Mouse (Mus musculus) MEL (cell line): ENCODE measurements at regions not wholly inside any gene's neighbourhood (a gene's known extent, or its start where the extent isn't known, plus 50 kb on each side); places are given as distances from the start of the nearest gene placed in this dataset.

Experiments
- DNase-seq: peaks from one replicate; pipeline ENCODE4 v3.0.0; 2011; ENCODE audit warnings: low read depth, low spot score
- H3K27ac ChIP-seq: 2 replicates; pipeline ENCODE4 v1.5.1; 2012; ENCODE audit warnings: low read depth, mild to moderate bottlenecking, control low read depth, low read length, moderate library complexity; ENCODE audit not compliant: control insufficient read depth
- H3K27me3 ChIP-seq, 2 experiments: fragments of 150-350 bp in 1 of 2; sonication (generic) in 1 of 2; 2 replicates each; pipeline ENCODE4 v1.6.1; 2012; ENCODE audit warnings: low read length in 2 of 2, mild to moderate bottlenecking in 2 of 2, improper control_type of control experiment in 1 of 2, moderate library complexity in 1 of 2; ENCODE audit not compliant: insufficient read depth in 2 of 2, control insufficient read depth in 1 of 2
- H3K36me3 ChIP-seq, 2 experiments: 2 replicates each; pipeline ENCODE4 v1.6.1; 2012 to 2014; ENCODE audit warnings: low read length in 2 of 2, improper control_type of control experiment in 1 of 2, inconsistent platforms in 1 of 2, mild to moderate bottlenecking in 1 of 2; ENCODE audit not compliant: insufficient read depth in 2 of 2, control insufficient read depth in 1 of 2
- H3K4me1 ChIP-seq, 2 experiments: fragments of 150-350 bp in 1 of 2; sonication (generic) in 1 of 2; 2 replicates each; pipeline ENCODE4 v1.6.1; 2012; ENCODE audit warnings: low read length in 2 of 2, improper control_type of control experiment in 1 of 2, mild to moderate bottlenecking in 1 of 2; ENCODE audit not compliant: insufficient read depth in 2 of 2, control insufficient read depth in 1 of 2
- H3K4me3 ChIP-seq, 2 experiments: fragments of 150-350 bp in 1 of 2; sonication (generic) in 1 of 2; 2 replicates each; pipeline ENCODE4 v1.5.1; 2012; ENCODE audit warnings: low read depth in 2 of 2, low read length in 2 of 2, mild to moderate bottlenecking in 2 of 2, moderate library complexity in 2 of 2, control low read depth in 1 of 2, improper control_type of control experiment in 1 of 2; ENCODE audit not compliant: control insufficient read depth in 1 of 2, insufficient read depth in 1 of 2
- H3K79me2 ChIP-seq: 2 replicates; pipeline ENCODE4 v1.6.1; 2012; ENCODE audit warnings: mild to moderate bottlenecking, low read length, moderate library complexity; ENCODE audit not compliant: control insufficient read depth, poor library complexity, insufficient read depth
- H3K9ac ChIP-seq: 2 replicates; pipeline ENCODE4 v1.6.1; 2012; ENCODE audit warnings: low read depth, mild to moderate bottlenecking, control low read depth, low read length, moderate library complexity; ENCODE audit not compliant: control insufficient read depth, poor library complexity, severe bottlenecking
- H3K9me3 ChIP-seq: fragments of 150-350 bp; sonication (generic); replicated peaks from 2 replicates; pipeline ENCODE4 v1.6.1; 2012; ENCODE audit warnings: mild to moderate bottlenecking, low read length, improper control_type of control experiment, moderate library complexity; ENCODE audit not compliant: insufficient read depth
- BHLHE40 ChIP-seq: IDR thresholded peaks from 2 replicates; pipeline ENCODE4 v1.6.1; 2012; ENCODE audit warnings: low read depth, mild to moderate bottlenecking, inconsistent platforms, low read length, improper control_type of control experiment, borderline replicate concordance
- ETS1 ChIP-seq: IDR thresholded peaks from 2 replicates; pipeline ENCODE4 v1.6.1; 2012; ENCODE audit warnings: low read depth, mild to moderate bottlenecking, inconsistent platforms, low read length, improper control_type of control experiment, moderate library complexity
- JUND ChIP-seq: IDR thresholded peaks from 2 replicates; pipeline ENCODE4 v1.6.1; 2011; ENCODE audit warnings: low read depth, mild to moderate bottlenecking, improper control_type of control experiment, low read length
- KAT2A ChIP-seq: conservative IDR thresholded peaks from 2 replicates; pipeline ENCODE4 v1.6.1; 2012; ENCODE audit warnings: low read depth, low read length, improper control_type of control experiment, inconsistent platforms
- MEF2A ChIP-seq: IDR thresholded peaks from 2 replicates; pipeline ENCODE4 v1.6.1; 2014; ENCODE audit warnings: low read depth, mild to moderate bottlenecking, inconsistent platforms, low read length, improper control_type of control experiment; ENCODE audit not compliant: poor library complexity, insufficient replicate concordance, severe bottlenecking; ENCODE audit errors: extremely low read depth
- MXI1 ChIP-seq: IDR thresholded peaks from 2 replicates; pipeline ENCODE4 v1.6.1; 2011; ENCODE audit warnings: mild to moderate bottlenecking, low read depth, low read length, improper control_type of control experiment
- MYB ChIP-seq: IDR thresholded peaks from 2 replicates; pipeline ENCODE4 v1.6.1; 2011; ENCODE audit warnings: mild to moderate bottlenecking, low read depth, low read length, improper control_type of control experiment
- MYC ChIP-seq: IDR thresholded peaks from 2 replicates; pipeline ENCODE4 v1.6.1; 2011; ENCODE audit warnings: low read depth, mild to moderate bottlenecking, low read length, improper control_type of control experiment, moderate library complexity
- NRF1 ChIP-seq: IDR thresholded peaks from 2 replicates; pipeline ENCODE4 v1.6.1; 2014; ENCODE audit warnings: low read depth, mild to moderate bottlenecking, inconsistent platforms, low read length, improper control_type of control experiment, moderate library complexity; ENCODE audit not compliant: poor library complexity, insufficient read depth, severe bottlenecking
- POLR2A ChIP-seq, 2 experiments: IDR thresholded peaks; 2 replicates each; pipeline ENCODE4 v1.6.1; 2011 to 2012; ENCODE audit warnings: low read length in 2 of 2, mild to moderate bottlenecking in 2 of 2, control low read depth in 1 of 2, improper control_type of control experiment in 1 of 2, low read depth in 1 of 2, moderate library complexity in 1 of 2; ENCODE audit not compliant: control insufficient read depth in 1 of 2, insufficient read depth in 1 of 2, poor library complexity in 1 of 2
- POLR2AphosphoS2 ChIP-seq: IDR thresholded peaks from 2 replicates; pipeline ENCODE4 v1.6.1; 2011; ENCODE audit warnings: low read length, improper control_type of control experiment
- POLR2AphosphoS5 ChIP-seq: IDR thresholded peaks from 2 replicates; pipeline ENCODE4 v1.6.1; 2012; ENCODE audit warnings: low read depth, borderline replicate concordance, mild to moderate bottlenecking, inconsistent platforms, low read length, moderate library complexity, mixed read lengths
- SIN3A ChIP-seq: IDR thresholded peaks from 2 replicates; pipeline ENCODE4 v1.6.1; 2012; ENCODE audit warnings: low read length, improper control_type of control experiment, inconsistent platforms
- TAL1 ChIP-seq: IDR thresholded peaks from 2 replicates; pipeline ENCODE4 v1.6.1; 2012; ENCODE audit warnings: mild to moderate bottlenecking, inconsistent platforms, low read length, moderate library complexity, mixed read lengths
- TBP ChIP-seq: IDR thresholded peaks from 2 replicates; pipeline ENCODE4 v1.8.0; 2011; ENCODE audit warnings: low read depth, low read length, improper control_type of control experiment
- UBTF ChIP-seq: IDR thresholded peaks from 2 replicates; pipeline ENCODE4 v1.6.1; 2012; ENCODE audit warnings: low read depth, mild to moderate bottlenecking, inconsistent platforms, low read length, improper control_type of control experiment, moderate library complexity, borderline replicate concordance; ENCODE audit not compliant: insufficient read depth
- USF1 ChIP-seq: IDR thresholded peaks from 2 replicates; pipeline ENCODE4 v1.6.1; 2014; ENCODE audit warnings: low read depth, mild to moderate bottlenecking, inconsistent platforms, low read length, improper control_type of control experiment, moderate library complexity
- ZC3H11A ChIP-seq: IDR thresholded peaks from 2 replicates; pipeline ENCODE4 v1.6.1; 2012; ENCODE audit warnings: low read depth, mild to moderate bottlenecking, inconsistent platforms, low read length, improper control_type of control experiment
- ZMIZ1 ChIP-seq: IDR thresholded peaks from 2 replicates; pipeline ENCODE4 v1.6.1; 2012; ENCODE audit warnings: low read depth, mild to moderate bottlenecking, inconsistent platforms, low read length, improper control_type of control experiment, moderate library complexity
- ZNF384 ChIP-seq: IDR thresholded peaks from 2 replicates; pipeline ENCODE4 v1.6.1; 2012; ENCODE audit warnings: low read depth, mild to moderate bottlenecking, inconsistent platforms, low read length, improper control_type of control experiment

DNA sequence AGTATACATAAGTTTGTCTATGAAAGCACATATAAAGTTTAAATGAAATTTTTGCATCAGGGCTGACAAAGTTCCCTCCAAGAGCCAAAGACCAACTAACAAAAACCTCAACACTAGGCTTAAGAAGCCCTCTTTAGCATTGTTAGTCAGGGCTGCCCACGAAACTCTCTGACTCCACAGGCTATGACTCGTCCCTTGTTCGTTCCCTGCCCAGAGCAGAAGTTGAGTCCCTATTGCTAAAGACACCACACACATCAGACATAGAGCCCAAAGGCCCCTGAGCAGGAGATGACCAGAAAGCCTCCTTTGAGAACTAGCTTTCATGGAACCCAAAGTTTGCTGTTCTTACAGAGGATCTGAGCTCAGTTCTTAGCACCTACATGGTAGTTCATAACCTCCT lies 99.5 kb upstream of the Thbs1 start:
- DNase-seq = no peak
- no peak for TF ChIP-seq ETS1
- no peak for TF ChIP-seq UBTF
- TF ChIP-seq KAT2A = no peak
- no peak for TF ChIP-seq NRF1
- no peak for TF ChIP-seq TBP
- TF ChIP-seq BHLHE40 = no peak
- TF ChIP-seq ZMIZ1 = no peak
- no peak for TF ChIP-seq JUND
- TF ChIP-seq POLR2AphosphoS2 = no peak
- no peak for TF ChIP-seq POLR2A (IDR thresholded peaks at IDR 0.05; ENCODE audit: control insufficient read depth in 1 of 2, insufficient read depth in 1 of 2, low read depth in 1 of 2, low read length in 2 of 2, poor library complexity in 1 of 2)
- TF ChIP-seq USF1 = no peak
- TF ChIP-seq MEF2A = no peak
- TF ChIP-seq ZNF384 = no peak
- Histone ChIP-seq H3K36me3 (no peaks in the 10 kb centered on the region), H3K9me3 (no peaks in the 10 kb centered on the region), H3K4me1 (no peaks in the 10 kb centered on the region), H3K27ac (no peak overlapping the region), H3K27me3 (no peaks in the 10 kb centered on the region), H3K79me2 (no peaks in the 10 kb centered on the region), H3K4me3 (no peak overlapping the region), H3K9ac (no peak overlapping the region)

- H3K36me3 ChIP-seq = no peaks in the 10 kb centered on the region
- no peak overlapping the region for H3K27ac ChIP-seq
- H3K9me3 ChIP-seq = no peaks in the 10 kb centered on the region
- H3K79me2 ChIP-seq = no peaks in the 10 kb centered on the region
- H3K27me3 ChIP-seq = no peaks in the 10 kb centered on the region
- no peak for TF ChIP-seq SIN3A
- no peak for TF ChIP-seq MYC
- TF ChIP-seq BHLHE40 = no peak
- no peak for TF ChIP-seq JUND
- no peak for TF ChIP-seq MEF2A
- TF ChIP-seq POLR2AphosphoS5 = no peak
- no peak for TF ChIP-seq MYB
- no peak for TF ChIP-seq ZC3H11A
- TF ChIP-seq ETS1 = no peak
- TF ChIP-seq TAL1 = no peak
- no peak for TF ChIP-seq MXI1
- DNase-seq = no peak
- no peak overlapping the region for H3K9ac ChIP-seq
- H3K4me3 ChIP-seq = no peak overlapping the region
- H3K4me1 ChIP-seq = no peaks in the 10 kb centered on the region
Observed at GRCm38 (mm10) chr2:118013156-118013555, 98.5 kb upstream of the Thbs1 start.
